Mouse (Mus musculus): ENCODE measurements around the gene Sema6d.

DNA sequence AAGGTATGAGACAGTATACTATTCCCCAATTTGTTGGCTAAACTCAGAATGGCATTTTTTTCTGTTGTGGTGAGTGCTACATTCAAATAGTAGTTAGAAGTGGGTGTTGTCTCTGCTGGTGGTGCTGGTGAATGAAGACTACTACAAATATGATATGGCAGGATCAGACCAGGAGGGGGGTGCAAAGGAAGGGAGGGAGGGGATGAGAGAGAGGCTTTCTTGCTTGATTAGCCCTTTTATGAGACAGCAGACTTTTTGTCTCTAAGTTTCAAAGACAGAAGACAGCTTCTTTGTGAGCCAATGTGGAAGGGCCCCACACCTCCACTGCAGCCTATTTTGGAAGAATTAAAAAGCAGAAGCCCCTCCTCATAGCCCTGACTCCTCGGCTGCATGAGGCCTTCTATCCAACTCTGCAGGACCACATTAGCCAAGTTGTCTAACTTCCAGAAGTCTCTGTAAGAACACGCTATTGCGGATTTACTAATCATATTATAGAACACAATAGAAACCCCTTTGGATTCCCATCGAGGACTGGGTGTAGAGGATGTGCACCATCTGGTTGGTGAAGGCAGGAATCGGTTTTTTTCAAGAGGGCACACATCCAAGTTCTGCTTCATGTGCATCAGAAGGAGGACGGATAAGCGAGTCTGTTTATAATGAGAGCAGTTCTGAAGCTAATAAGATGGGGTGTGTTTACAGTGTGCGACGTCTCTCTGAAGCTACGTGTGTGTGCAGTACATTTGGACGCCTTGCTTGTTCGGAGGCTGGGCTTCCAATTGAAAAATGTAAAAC is 400.4 kb downstream of the Sema6d start:
- no peak for TF ChIP-seq CTCF (IDR thresholded peaks at IDR 0.05; ENCODE audit: low read depth, low read length)
- no peak for TF ChIP-seq POLR2A (IDR thresholded peaks at IDR 0.05; ENCODE audit: borderline replicate concordance, low read depth, low read length)
